Mouse (Mus musculus): ENCODE measurements around the gene St3gal6. TPM values are rescaled to one million over a fixed set of nuclear protein-coding genes. Genes with fewer than 3 reads are reported as not detected.

The St3gal6 gene
- total and polyA plus RNA-seq, 3 experiments = 167 to 420 (median 240) TPM

DNA sequence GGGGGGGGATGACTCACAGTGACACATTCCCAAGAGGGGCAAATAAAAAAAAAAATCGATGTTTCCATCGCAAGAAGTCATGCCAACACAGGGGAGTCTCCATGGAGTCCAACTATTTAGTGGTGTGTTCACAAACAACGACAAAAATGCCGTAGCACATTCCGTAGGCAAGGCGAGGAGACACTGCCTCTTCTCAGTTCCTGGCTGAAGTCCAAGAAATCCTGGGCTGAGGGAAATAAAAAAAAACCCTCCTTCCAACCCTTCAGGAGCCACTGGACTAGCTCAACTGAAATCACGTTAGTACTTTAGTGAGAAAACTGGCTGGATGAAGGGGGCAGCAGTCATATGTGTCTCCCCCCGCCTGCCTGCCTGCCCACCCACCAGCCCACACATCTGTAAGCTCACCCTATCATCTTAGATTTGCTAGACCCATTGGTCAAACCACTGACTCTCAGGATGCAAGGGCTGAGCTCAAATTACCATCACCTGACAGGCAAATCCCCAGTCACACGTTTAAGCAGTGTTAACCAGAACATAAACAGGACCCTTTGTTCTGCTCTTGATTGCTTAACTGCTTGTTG, 11.8 kb downstream of the St3gal6 start (continued):
- peak; percentile 83 for TF ChIP-seq ETS1 (conservative IDR thresholded peaks at IDR 0.05; ENCODE audit: low read depth, low read length)
- TF ChIP-seq TCF12 (IDR thresholded peaks at IDR 0.05; ENCODE audit: low read depth, low read length) = peak; percentile 34; the same call in 1 of the 2 replicates
- TF ChIP-seq KAT2A (IDR thresholded peaks at IDR 0.05; ENCODE audit: insufficient replicate concordance, low read length) = no peak
- TF ChIP-seq CHD2 (IDR thresholded peaks at IDR 0.05; ENCODE audit: low read length) = no peak
- TF ChIP-seq MYC (IDR thresholded peaks at IDR 0.05; ENCODE audit: low read depth, low read length) = no peak
- no peak for TF ChIP-seq RAD21 (IDR thresholded peaks at IDR 0.05; ENCODE audit: low read depth, low read length)
- no peak for TF ChIP-seq E2F4 (IDR thresholded peaks at IDR 0.05; ENCODE audit: insufficient replicate concordance, low read depth, low read length)
- no peak for TF ChIP-seq POLR2AphosphoS2 (IDR thresholded peaks at IDR 0.05; ENCODE audit: low read depth, low read length)

DNA sequence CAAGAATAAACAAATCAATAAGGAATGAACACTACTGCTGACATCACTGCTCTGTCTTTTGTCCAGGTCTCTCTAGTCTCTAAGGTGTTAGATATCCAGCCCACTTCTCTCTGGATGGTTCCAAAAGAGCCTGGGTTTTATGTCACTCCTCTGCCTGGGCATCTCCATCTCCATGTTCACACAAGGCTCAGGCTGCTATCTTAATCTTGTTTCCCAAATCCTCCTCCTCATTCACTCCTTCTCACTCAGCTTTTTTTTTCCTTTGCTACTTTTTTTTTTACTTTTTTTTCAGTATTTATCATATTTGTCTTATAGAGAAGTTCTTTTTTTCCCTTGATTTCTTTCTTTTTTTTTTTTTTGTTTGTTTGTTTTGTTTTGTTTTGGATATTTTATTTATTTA, 19.1 kb downstream of the St3gal6 start:
- peaks cover 75% of the 10 kb centered on the region for H3K79me2 ChIP-seq (replicated peaks; ENCODE audit: control insufficient read depth, extremely low read depth, insufficient read depth, poor library complexity, severe bottlenecking)
- no peak for TF ChIP-seq KAT2A (IDR thresholded peaks at IDR 0.05; ENCODE audit: insufficient replicate concordance, low read length)
- TF ChIP-seq MAX (IDR thresholded peaks at IDR 0.05; ENCODE audit: low read length) = no peak
- TF ChIP-seq ZNF384 (IDR thresholded peaks at IDR 0.05; ENCODE audit: low read depth, low read length) = peak; percentile 62; the same call in 1 of the 2 replicates
- TF ChIP-seq ZMIZ1 (IDR thresholded peaks at IDR 0.05; ENCODE audit: low read depth, low read length) = 0 out of 2 replicates have a peak, but pooled peaks have one; percentile 26
- 0 out of 2 replicates have a peak, but pooled peaks have one; percentile 28 for TF ChIP-seq CHD1 (IDR thresholded peaks at IDR 0.05; ENCODE audit: low read depth, low read length)
- TF ChIP-seq POLR2AphosphoS2 (IDR thresholded peaks at IDR 0.05; ENCODE audit: low read depth, low read length) = peak; percentile 51; the same call in 1 of the 2 replicates
- no peak for TF ChIP-seq JUN (IDR thresholded peaks at IDR 0.05; ENCODE audit: insufficient read depth, low read depth, low read length)
- no peak for TF ChIP-seq BHLHE40 (IDR thresholded peaks at IDR 0.05; ENCODE audit: low read depth, low read length)
- no peaks in the 10 kb centered on the region for H3K9me3 ChIP-seq (replicated peaks; ENCODE audit: low read length)
- in situ Hi-C loops (cut with MboI; ENCODE audit: low pct_ligation_motif_present, low pct_unique_long_range_greater_than_20kb, low sequenced_read_pairs) = no loop called here
- dilution Hi-C loops (cut with MboI; ENCODE audit: extremely low pct_ligation_motif_present, extremely low pct_unique_long_range_greater_than_20kb, low sequenced_read_pairs) = no loop called here
- H3K4me3 ChIP-seq (replicated peaks in 1 of 3; ENCODE audit: low read depth in 2 of 3, low read length in 2 of 3, poor library complexity in 1 of 3) = no peak overlapping the region
- H3K27ac ChIP-seq (ENCODE audit: insufficient read depth, low read depth) = 0 out of 2 replicates have a peak overlapping the region, but pooled peaks have one; percentile 26
- DNase-seq (ENCODE audit: extremely low read depth) = no peak
- no peak overlapping the region; the same call in 1 of the 2 replicates for H3K9ac ChIP-seq (ENCODE audit: insufficient read depth, low read depth)
- peaks cover 22 to 55% of the 10 kb centered on the region in 2 experiments for H3K36me3 ChIP-seq (replicated peaks in 1 of 2; ENCODE audit: control insufficient read depth in 1 of 2, insufficient read depth in 1 of 2, low read length in 1 of 2)
- H3K27me3 ChIP-seq (replicated peaks) = no peaks in the 10 kb centered on the region
- peaks cover 23 to 81% of the 10 kb centered on the region in 2 experiments for H3K4me1 ChIP-seq (ENCODE audit: control insufficient read depth in 1 of 2, insufficient read depth in 2 of 2)
- H3K4me2 ChIP-seq (ENCODE audit: insufficient read depth, low read depth, poor library complexity, severe bottlenecking) = peak overlapping the region; percentile 42; the same call in 1 of the 2 replicates

DNA sequence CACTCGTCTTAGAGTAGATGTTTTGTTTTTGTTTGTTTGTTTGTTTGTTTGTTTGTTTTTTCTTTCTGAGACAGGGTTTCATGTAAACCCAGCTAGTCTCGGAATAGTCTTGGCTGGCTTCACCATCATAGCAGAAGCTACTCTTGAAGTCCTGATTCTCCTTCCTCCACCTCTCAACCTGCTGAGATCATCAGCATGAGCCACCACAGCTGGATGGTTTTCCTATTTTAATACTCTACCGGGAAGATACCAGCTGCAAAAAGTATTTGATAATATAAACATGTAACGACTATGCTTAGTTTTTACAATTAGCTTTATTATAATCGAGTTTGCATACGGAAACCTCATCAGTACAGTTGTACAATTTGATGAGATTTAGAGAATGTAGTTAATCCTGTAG, 21.5 kb downstream of the St3gal6 start:
- Histone ChIP-seq H3K9ac (ENCODE audit: insufficient read depth, low read depth) (peak overlapping the region; percentile 72), H3K36me3 (replicated peaks in 1 of 2; ENCODE audit: control insufficient read depth in 1 of 2, insufficient read depth in 1 of 2, low read length in 1 of 2) (peaks cover 22 to 69% of the 10 kb centered on the region in 2 experiments)

More for the DNA sequence above, 21.5 kb downstream of the St3gal6 start:
- H3K4me3 ChIP-seq (replicated peaks in 1 of 3; ENCODE audit: low read depth in 2 of 3, low read length in 2 of 3, poor library complexity in 1 of 3) = peak overlapping the region; percentile 2 to 54 (median 30)
- TF ChIP-seq CHD1 (IDR thresholded peaks at IDR 0.05; ENCODE audit: low read depth, low read length) = peak; percentile 63; the same call in 1 of the 2 replicates
- TF ChIP-seq BHLHE40 (IDR thresholded peaks at IDR 0.05; ENCODE audit: low read depth, low read length) = 0 out of 2 replicates have a peak, but pooled peaks have one; percentile 8
- peak; percentile 59; the same call in 1 of the 2 replicates for TF ChIP-seq ETS1 (conservative IDR thresholded peaks at IDR 0.05; ENCODE audit: low read depth, low read length)
- 0 out of 2 replicates have a peak, but pooled peaks have one; percentile 30 for TF ChIP-seq CHD2 (IDR thresholded peaks at IDR 0.05; ENCODE audit: low read length)
- TF ChIP-seq TBP (conservative IDR thresholded peaks at IDR 0.05; ENCODE audit: low read depth, low read length) = no peak
- peak; percentile 10; the same call in 1 of the 2 replicates for TF ChIP-seq MEF2A (IDR thresholded peaks at IDR 0.05; ENCODE audit: borderline replicate concordance, low read depth, low read length)
- no peak for TF ChIP-seq MAFK (IDR thresholded peaks at IDR 0.05; ENCODE audit: insufficient replicate concordance, low read length)
- H3K4me1 ChIP-seq (ENCODE audit: control insufficient read depth in 1 of 2, insufficient read depth in 2 of 2) = peaks cover 30 to 91% of the 10 kb centered on the region in 2 experiments
- H3K27me3 ChIP-seq (replicated peaks) = no peaks in the 10 kb centered on the region
- H3K4me2 ChIP-seq (ENCODE audit: insufficient read depth, low read depth, poor library complexity, severe bottlenecking) = peak overlapping the region; percentile 74
- no peaks in the 10 kb centered on the region for H3K9me3 ChIP-seq (replicated peaks; ENCODE audit: low read length)
- in situ Hi-C loops (cut with MboI; ENCODE audit: low pct_ligation_motif_present, low pct_unique_long_range_greater_than_20kb, low sequenced_read_pairs) (no loop called here), dilution Hi-C loops (cut with MboI; ENCODE audit: extremely low pct_ligation_motif_present, extremely low pct_unique_long_range_greater_than_20kb, low sequenced_read_pairs) (no loop called here)
- H3K27ac ChIP-seq (ENCODE audit: insufficient read depth, low read depth) = peak overlapping the region; percentile 100
- DNase-seq (ENCODE audit: extremely low read depth) = no peak
- H3K79me2 ChIP-seq (replicated peaks; ENCODE audit: control insufficient read depth, extremely low read depth, insufficient read depth, poor library complexity, severe bottlenecking) = peaks cover 65% of the 10 kb centered on the region

All from CH12.LX (cell line).